Mouse (Mus musculus) adrenal gland, adult (tissue): Measurements from ENCODE around the gene Cadm1.

ENCODE experiments used
- DNase-seq, 2 experiments: peaks; one replicate each; pipeline ENCODE4 v3.0.0; 2022 to 2023; ENCODE audit warnings: low spot score in 1 of 2; ENCODE audit not compliant: inconsistent age in 2 of 2

Gene Cadm1

GRCm38 (mm10) chr9:47776941-47777919 lies 247.3 kb downstream of the Cadm1 start:
- no peak for DNase-seq

DNA sequence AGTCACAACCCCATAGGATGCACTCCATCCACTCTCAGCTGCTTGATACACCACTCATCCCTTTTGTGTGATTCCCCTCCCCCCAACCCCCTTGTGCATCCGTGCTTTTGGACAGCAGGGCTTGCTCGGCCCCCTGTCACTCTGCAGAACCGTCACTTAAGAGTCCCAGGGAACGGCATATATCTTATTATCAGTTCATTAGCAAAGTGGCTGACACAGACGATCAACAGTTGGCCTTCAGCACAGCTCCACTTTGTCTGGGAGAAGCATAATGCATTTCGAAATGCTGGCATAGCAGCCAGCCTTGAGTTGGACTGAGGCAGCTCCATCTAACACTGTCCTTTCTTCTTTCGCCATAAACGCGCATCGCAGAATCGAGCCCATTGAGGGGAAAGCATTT lies 248.5 kb downstream of the Cadm1 start:
- DNase-seq, result peak in 1 of 2 experiments; percentile 51

DNA sequence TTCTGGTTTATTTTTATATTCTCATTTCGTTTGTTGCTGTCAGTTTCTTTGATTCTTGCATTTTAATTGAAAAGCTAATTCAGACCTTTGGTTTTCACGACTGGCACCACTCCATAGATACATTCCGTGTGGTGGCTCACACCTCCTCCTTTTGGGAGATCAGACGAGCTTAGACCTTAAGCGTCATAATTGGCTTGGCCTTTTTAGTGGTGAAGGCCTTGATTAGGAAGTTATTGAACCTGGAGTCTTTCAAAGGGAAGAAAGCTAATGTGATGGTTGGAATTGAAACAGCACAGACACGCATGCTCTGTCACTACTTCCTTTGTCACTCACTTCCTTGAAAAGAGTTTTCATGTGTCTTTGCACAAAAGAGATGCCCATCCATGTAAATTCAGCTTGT lies 249.3 kb downstream of the Cadm1 start:
- DNase-seq, result no peak

- DNase-seq, result no peak
Observed at GRCm38 (mm10) chr9:47786642-47787041, 256.7 kb downstream of the Cadm1 start.

GRCm38 (mm10) chr9:47798478-47798877 lies 268.5 kb downstream of the Cadm1 start:
- DNase-seq, result no peak

DNA sequence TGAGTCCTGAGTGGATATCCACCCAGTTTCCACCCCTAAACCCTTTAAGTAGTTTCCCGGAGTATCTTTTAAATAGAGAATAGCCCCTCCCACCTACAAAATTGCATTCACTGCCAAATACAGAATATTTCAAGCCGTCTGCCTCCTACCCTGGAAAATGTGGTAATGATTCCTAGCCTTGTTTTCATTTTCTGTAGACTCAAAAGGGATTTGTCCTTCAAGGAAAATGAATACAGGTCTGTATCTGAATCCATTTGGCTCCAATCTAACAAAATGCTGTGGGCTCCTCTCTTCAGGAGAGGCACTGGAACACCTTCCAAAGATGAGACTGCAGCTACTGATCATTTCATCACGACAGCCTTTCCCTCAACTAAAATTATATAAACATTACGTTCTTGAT lies 271.3 kb downstream of the Cadm1 start:
- DNase-seq, result no peak

DNA sequence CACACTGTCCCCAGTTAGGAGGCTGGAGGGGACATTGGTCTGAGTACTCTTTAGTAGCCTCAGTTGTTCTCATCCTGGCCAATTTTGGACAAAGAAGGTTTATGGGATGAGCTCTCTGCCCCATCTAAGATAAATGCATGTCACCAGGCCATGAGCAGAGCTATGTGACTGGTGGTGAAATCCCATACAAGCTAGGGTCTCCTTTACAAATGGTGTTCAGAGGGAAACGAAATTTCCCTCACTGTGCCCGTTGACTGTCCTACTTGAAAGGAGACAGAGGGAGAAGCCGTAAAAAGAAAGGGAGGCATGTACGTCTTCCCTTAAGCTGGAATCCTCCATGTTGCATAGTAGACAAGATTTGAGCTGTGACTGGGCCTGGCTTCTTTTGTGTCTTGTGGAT lies 272.6 kb downstream of the Cadm1 start:
- DNase-seq, result no peak

DNA sequence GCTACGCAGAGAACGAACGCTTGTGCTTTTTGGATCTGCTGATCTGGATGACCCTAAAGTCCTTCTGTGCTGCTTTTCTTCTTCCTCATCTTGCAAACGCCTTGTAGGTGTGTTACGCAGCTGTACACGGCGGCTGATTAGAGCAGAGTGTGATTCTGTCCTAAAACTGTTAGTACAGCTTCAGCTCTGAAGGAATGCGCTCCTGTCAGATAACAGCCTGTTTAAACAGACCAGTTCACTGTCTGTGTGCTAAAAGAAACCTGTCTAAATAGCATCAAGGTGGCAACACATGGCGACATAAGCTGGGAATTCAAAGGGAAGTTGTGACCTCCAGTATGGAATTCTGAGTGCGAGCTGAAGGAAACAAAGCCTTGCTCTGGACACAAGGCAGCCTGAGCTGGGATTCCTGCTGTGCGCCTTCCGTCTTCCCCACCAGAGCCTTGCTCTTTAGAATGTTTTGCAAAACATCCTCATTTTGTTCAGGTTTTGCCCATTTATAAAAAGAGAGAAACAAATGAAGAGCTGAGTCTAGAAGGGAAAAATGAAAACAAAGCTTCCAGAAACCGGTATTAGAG lies 273.6 kb downstream of the Cadm1 start:
- DNase-seq, result no peak

GRCm38 (mm10) chr9:47805658-47806057 lies 275.7 kb downstream of the Cadm1 start:
- no peak for DNase-seq

DNA sequence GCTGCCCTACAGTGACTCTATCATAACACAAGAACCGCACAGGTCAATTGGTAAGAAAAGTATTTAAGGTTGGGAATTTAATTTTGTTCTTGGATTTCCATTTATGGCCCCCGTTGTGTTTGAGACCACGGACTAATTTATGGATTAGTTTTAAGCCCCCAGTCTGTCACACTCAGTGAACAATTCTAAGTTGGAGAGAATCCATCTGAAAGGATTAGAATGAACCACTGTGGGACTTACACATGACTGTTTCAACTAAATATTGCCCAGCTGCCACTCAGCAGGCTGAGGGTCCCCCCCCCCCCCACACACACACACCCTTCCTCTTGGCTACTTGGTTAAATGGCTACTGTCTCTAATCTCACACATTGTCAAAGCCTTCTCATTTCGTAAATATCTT lies 295.7 kb downstream of the Cadm1 start:
- DNase-seq, result no peak

DNA sequence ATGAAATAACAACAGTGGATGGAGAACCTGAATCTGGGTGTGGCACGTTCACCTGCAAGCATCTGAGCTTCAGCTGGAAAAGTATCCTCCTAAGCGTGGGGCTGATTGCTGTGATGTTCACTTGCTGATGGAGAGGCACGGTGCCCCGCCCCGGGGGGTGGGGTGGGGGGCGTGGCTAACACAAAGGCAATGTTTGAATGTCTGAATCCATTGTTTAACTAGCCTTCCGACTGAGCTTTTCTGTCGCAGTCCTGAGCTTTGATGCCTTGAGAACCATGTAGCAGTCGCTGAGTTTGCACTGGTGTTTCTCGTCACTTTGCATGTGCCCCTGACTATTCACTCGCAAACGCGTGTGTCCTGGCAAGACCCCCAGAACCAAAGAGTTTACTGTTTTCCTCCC lies 298.8 kb downstream of the Cadm1 start:
- peak; percentile 40 to 70 for DNase-seq

DNA sequence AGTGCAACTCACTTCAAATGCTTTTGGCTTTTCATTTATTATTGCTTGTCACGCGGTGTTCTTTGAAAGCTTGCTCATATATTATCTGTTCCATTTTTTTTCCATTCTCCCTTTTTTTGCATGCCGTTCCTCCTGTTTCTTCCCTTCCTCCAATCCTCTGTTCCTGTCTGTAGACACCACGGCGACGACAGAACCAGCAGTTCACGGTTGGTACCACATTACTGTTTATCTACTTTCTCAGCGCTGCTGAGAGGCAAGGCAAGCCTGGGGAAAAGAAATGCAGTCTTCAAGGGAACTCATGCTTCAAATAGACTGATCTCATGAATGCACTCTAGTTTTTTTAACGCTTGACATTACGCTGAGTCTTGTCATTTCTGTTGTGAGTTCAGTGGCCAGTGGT lies 299.2 kb downstream of the Cadm1 start:
- no peak for DNase-seq

- no peak for DNase-seq
Observed at GRCm38 (mm10) chr9:47829846-47830245, 299.9 kb downstream of the Cadm1 start.

DNA sequence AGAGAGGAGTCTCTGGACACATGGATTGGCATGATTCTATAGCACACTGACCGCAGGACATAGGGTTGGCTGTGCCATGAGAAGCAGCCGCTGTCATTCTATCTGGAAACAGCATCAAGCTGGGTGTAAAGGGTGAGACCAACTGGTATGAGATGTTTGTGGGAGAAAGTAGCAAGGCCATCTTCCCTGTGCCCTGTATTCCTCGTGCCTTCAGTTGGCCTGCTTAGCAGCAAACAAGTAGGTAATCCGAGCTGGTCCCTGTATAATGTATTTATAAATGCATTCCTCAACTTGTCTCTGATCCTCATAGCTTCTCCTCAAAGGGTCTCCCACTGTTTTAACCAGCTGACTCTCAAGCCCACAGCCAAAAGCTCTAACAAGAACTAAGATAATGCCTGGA lies 301.4 kb downstream of the Cadm1 start:
- DNase-seq, result no peak

DNA sequence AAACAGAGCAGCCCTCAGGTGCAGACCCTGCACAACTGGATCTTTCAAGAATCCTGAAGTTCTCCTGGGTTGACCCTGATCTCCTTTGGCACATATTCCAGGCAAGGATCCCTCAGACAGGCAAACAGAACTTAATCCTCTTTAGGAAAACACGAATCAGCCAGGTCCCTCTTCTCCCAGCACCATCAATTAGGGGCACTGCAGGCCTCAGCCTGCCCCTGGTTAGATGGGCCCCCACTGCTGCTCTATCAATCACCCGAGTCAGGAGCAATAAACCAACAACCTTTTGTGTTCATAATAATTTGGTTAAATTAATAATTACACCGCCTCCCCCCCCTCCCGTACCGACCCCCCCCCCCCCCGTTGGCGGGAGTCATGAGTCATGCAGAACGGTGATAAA lies 308.2 kb downstream of the Cadm1 start:
- no peak for DNase-seq

DNA sequence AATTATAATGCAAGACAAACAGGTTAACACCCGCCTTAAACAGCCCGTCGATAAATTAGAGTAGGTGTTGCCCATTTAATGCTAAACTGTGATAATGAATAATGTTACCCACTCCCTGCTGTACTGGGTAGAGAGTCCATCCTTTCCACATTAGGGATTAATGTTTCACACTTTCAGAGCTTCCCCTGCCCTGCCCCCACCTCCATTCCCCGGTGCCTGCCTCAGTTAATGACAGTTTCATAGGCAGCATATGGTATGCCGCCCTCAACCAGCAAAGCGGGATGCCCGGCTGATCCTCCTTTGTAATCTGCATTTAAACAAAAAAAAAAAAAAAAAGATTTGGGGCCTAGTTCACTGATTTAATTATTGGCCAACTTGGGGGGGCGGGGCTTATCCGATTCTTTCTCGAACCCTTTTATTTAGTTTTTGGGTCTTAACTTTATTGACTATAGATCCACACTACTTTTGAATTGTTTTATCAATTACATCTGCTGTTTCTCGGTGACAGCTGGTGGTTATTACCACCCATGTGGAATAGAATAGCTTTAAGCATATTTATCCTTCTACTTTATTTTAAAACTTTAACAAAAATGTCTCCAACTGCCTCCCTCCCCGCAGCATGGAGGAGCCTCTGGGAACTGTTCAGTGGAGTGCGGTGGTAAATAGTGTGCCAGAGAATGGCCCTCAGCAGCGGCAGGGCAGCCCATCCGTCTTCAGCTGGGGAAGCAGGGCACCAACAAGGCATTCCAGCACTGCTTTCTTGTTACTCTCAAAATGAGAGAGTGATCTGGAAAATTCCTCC lies 309.1 kb downstream of the Cadm1 start:
- DNase-seq, result no peak

GRCm38 (mm10) chr9:47839692-47840025 lies 309.7 kb downstream of the Cadm1 start:
- no peak for DNase-seq

DNA sequence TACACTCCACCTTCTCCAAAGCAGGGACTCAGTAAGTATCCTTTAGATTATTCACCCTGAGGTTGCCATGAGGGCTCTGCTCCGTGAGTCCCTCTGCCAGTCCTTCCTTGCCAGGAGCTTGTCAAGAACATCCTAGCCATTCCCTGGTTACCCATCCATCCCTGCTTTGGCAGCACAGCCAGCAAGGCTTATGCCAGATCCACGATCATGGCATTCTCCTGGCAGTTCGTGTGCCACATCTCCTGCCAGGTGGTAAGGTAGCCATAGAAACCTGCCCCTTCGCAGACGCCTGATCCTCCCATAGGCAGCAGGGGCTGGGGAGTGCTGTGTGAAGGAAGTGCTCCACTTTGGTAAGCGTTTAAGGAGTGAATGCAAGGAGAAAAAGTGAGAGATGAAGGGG lies 313.4 kb downstream of the Cadm1 start:
- no peak for DNase-seq

GRCm38 (mm10) chr9:47846275-47846674 lies 316.3 kb downstream of the Cadm1 start:
- DNase-seq, result no peak

DNA sequence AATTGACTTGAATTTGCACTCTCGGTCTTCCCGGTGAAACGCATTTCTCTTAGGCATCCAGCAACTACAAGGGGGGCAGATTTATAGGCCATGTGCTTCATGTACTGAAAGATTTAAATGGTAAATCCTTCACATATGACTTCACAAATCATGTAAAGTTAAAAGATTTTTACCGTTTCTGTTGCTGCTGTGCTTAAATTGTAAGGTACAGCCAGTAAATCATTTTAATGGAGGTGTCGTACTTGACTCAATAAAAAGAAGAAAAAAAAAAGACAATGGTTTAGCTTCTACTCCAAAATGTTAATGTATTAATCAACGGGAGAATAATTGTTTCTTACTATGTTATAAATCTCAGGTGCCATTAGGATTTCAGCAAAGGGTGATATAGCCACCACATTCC lies 317.0 kb downstream of the Cadm1 start:
- DNase-seq, result no peak

DNA sequence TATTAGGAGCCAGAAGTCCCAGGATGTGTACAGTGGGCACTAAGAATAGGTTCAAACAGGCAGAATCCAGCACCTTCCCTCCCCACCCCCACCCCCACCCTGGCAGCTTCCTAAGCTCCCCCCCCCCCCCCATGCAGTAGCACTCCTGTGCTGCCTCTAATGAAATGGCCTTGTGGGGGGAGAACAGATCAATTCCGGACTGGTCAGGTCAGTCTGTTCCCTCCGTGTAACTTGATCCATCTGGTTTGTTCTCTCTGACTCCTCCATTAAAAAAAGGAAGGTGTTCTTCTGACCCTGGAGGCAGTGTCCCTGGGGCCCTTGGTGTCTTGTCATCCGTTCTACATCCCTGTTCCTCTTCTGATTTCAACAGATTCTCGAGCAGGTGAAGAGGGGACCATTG lies 317.8 kb downstream of the Cadm1 start:
- DNase-seq, result no peak

DNA sequence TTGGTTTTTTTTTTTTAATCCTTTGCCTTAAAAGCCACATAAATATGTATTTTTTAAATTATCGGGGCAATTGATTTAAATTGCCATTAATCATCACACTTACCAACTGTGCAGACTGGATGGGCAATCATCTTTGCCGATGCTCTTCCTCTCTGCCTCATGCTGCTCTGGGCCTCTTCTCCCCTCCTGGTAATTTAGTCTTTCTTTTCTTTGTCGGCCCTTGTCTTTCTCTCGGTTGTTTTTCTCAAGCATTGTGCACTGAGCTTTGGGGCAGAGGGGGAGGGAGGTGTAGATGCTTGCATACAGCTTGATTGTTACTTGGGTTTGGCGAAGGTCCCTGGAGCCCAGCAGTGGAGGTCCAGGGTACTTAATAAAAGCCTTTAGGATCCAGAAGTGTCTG lies 318.8 kb downstream of the Cadm1 start:
- DNase-seq, result no peak
